Mouse (Mus musculus) ovary, adult 18-20 months (tissue): Measurements from ENCODE around the gene 1700016H13Rik.

Experiments used
- DNase-seq: peaks from one replicate; pipeline ENCODE4 v3.0.0; 2022; ENCODE audit warnings: low spot score, mixed read lengths

The 1700016H13Rik gene

GRCm38 (mm10) chr5:103655346-103656118 lies at the start of gene 1700016H13Rik:
Gene 1700016H13Rik (minus strand): TSS chr5:103656010.
- peak; percentile 12 for DNase-seq

- no peak for DNase-seq
These were observed 49.5 kb upstream of the 1700016H13Rik start for GRCm38 (mm10) chr5:103705331-103705730.

- no peak for DNase-seq
These were observed 46.7 kb upstream of the 1700016H13Rik start for GRCm38 (mm10) chr5:103702527-103702926.

- DNase-seq, result no peak
These were observed 45.7 kb upstream of the 1700016H13Rik start for GRCm38 (mm10) chr5:103701466-103701865.

- DNase-seq, result no peak
These were observed 44.9 kb upstream of the 1700016H13Rik start for GRCm38 (mm10) chr5:103700661-103701060.

DNA sequence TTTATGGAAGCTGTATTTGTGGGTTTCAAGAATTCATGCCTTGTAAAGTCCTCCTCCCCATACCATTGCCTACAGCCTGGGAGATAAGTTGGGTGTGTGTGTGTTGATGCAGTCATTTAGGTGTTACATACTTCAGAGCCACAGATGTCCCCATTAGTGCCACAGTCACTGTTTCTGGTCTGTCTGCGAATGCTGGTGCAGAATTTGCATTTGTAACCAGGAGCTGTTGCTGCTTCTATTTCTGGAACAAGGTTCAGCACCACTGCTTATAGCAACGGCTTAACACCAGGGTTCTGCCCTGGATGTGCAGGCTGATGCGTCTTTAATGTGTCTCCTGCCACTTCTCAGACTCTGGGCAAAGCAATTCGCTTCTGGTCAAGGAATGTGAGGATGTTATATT lies 43.7 kb upstream of the 1700016H13Rik start:
- DNase-seq, result no peak

- no peak for DNase-seq
These were observed 42.8 kb upstream of the 1700016H13Rik start for GRCm38 (mm10) chr5:103698577-103698976.

DNA sequence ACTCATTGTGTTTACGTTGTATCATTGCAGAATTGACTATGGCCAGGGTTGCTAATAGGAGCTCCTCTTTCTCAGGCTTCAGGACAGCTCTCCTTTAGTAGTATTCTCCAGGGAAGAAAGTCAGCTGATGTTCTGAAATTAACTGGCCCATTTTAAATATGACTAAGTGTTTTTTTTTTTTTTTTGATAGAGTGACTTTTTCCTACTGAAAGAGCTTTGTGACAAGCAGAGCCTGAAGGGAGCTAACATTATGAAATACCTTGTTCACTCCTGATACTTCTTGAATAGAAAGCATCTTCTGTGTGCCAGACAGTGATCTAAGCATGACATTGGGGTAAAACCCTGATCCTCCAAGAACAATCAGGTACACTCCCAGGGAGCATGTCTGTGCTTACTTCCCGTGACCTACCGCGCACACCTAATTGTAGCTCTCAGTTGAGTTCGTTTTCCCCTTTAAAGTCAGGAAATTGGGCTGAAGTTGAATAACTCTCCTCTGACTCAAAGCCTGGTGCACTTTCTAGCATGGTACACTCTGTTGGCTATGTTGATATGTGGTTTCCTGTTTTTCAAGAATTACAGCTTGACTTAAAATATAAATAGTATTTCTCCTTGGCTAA lies 42.2 kb upstream of the 1700016H13Rik start:
- DNase-seq, result no peak

- DNase-seq, result no peak
These were observed 38.3 kb upstream of the 1700016H13Rik start for GRCm38 (mm10) chr5:103694094-103694493.

GRCm38 (mm10) chr5:103693041-103693641 lies 37.3 kb upstream of the 1700016H13Rik start:
- DNase-seq, result peak; percentile 29

- DNase-seq, result no peak
These were observed 36.8 kb upstream of the 1700016H13Rik start for GRCm38 (mm10) chr5:103692531-103693040.

DNA sequence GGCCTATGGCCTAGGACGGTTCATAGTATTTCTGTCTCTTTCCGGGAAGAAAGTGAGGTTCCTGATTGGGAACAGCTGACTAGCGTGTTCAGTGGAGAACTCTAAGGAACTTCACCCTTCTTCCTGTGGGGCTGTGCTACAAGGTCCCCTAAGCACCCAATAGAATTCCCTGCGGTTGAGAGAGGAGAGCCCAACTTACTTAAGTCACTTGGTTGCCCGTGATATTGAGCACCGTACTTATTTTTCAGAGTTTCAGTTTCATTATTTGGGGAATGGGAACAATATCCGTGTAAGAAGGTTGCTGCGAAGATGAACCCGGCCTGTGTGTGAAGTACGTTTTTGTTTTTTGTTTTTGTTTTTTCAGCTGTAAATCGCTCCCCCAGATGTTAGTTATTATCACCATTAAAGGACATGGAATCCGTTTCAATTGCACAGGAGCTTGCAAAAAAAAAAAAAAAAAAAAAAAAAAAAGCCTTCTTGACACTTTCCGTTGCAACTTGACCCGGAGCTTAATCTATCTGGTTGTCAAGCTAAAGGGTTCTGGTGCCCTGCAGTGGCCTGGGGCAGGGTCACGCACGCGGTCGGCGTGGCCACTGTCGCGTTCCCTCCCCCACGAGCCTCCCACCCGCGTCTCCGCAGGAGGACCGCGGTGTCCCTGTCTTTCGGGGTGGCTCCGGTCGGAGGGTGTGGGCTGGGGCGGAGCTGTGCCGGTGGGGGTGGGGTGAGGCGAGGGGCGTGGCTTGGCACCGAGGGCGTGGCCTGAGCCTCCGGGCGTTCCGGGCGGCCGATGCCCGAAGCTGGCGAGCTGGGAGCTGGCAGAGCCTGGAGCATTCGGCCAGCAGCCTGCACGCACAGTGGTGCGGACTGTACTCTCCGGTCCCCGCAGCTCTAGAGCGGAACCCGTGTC lies 36.1 kb upstream of the 1700016H13Rik start, which contains the start of gene Aff1:
Gene Aff1, plus strand, starts transcription at position 751 of the 907 bp plus-strand sequence.
- peak; percentile 90 for DNase-seq

DNA sequence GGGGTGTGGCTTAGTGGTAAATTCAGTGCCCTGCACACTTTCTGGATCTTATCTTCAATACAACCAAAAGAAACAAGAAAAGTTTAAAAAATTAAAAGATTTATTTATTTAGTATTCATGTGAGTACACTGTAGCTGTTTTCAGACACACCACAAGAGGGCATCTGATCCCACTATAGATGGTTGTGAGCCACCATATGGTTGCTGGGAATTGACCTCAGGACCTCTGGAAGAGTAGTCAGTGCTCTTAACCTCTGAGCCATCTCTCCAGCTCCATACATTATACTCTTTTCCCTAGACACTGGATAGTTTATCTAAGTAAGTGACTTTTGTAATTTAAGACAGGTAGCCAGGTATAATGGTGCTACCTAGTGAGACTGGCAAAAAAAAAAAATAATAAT lies 35.4 kb upstream of the 1700016H13Rik start:
- DNase-seq, result no peak

- DNase-seq, result no peak
These were observed 34.4 kb upstream of the 1700016H13Rik start for GRCm38 (mm10) chr5:103690190-103690589.

- no peak for DNase-seq
These were observed 33.8 kb upstream of the 1700016H13Rik start for GRCm38 (mm10) chr5:103689645-103690044.

- DNase-seq, result peak; percentile 23
These were observed 26.0 kb upstream of the 1700016H13Rik start for GRCm38 (mm10) chr5:103681824-103682223.

DNA sequence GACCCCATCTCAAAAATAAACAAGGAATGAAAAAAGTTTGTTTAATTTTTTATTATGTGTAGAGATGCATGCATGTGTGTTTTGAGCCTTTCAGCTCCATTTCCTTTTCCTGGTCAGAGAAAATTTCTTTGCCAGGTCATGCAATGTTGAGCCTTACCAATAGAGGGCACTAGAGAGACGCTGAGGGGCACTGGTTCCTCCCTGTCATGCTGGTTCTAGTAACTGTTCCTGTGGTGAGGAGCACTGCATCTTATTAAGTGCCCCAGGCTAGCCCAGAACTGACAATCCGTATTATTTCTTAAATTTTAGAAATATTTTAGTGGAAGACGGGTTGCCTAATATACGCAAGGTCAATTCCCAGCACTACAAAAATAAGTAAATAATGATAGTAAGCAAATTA lies 24.6 kb upstream of the 1700016H13Rik start:
- DNase-seq, result peak; percentile 34

DNA sequence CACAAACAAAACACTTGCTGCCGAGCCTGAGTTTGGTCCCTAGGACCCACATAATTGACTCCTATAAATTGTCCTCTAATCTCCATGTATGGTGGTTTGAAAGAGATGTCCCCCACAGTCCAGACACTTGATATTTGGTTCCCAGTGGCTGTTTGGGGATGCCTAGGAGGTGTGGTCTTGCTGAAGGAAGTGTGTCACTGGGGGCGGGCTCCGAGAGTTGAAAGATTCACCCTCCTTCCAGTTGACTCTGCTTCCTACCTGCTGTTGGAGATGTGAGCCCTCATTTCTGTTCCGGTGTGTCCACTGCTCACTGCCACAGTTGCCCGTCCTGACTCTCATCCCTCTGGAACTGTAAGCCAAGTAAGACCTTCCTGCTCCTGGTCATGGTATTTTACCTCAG lies 23.2 kb upstream of the 1700016H13Rik start:
- no peak for DNase-seq

GRCm38 (mm10) chr5:103677894-103678293 lies 22.1 kb upstream of the 1700016H13Rik start:
- DNase-seq, result no peak

- DNase-seq, result no peak
These were observed 20.6 kb upstream of the 1700016H13Rik start for GRCm38 (mm10) chr5:103676289-103676881.

- DNase-seq, result no peak
These were observed 18.7 kb upstream of the 1700016H13Rik start for GRCm38 (mm10) chr5:103674482-103674881.
